Mouse (Mus musculus): ENCODE measurements at regions not wholly inside any gene's neighbourhood (a gene's known extent, or its start where the extent isn't known, plus 50 kb on each side); places are given as distances from the start of the nearest gene placed in this dataset.

DNA sequence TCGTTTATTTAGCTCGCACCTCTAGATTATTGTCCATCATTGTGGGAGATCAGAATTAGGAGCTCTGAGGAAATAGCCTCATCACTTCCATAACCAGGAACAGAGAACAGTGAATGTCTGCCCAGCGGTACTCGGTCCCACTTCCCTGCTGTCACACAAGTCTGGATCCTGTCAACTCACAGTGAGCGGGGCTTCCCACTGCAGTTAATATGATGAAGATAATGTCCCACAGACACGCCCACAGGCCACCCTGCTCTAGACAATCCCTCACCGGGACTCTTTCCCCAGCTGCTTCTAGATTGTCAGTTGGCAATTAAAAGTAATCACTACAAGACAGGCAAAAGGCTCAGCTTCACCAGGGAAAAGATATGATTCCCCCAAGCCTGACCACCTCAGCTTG, 124.2 kb upstream of the Plekha5 start:
- no peak for TF ChIP-seq GATA1 (IDR thresholded peaks at IDR 0.05; ENCODE audit: borderline replicate concordance, low read length)
- TF ChIP-seq FLI1 (IDR thresholded peaks at IDR 0.05; ENCODE audit: low read length): no peak

Measured in megakaryocyte, embryonic 14.5 days (primary cell).